Mouse (Mus musculus) midbrain, embryonic 11.5 days (tissue): Measurements from ENCODE around the gene Dnajc13. TPM values are rescaled to one million over a fixed set of nuclear protein-coding genes. Genes with fewer than 3 reads are reported as not detected.

Experiments
- ATAC-seq: fragments of 200-750 bp; cut with Nextera tagmentation; 2 replicates; pipeline ENCODE4 v1.8.0; 2017; ENCODE audit warnings: moderate TSS enrichment, moderate library complexity; ENCODE audit not compliant: low FRiP score
- DNase-seq: peaks from one replicate; pipeline ENCODE4 v3.0.0; 2015; ENCODE audit warnings: low spot score; ENCODE audit errors: missing footprints
- H3K27ac ChIP-seq: fragments of 300-500 bp; sonication (generic); 2 replicates; pipeline ENCODE4 v1.5.1; 2014; ENCODE audit warnings: low read depth, low read length
- H3K27me3 ChIP-seq: fragments of 300-500 bp; sonication (generic); 2 replicates; pipeline ENCODE4 v1.6.1; 2014; ENCODE audit warnings: mild to moderate bottlenecking, low read length, moderate library complexity, mixed read lengths; ENCODE audit not compliant: control insufficient read depth, insufficient read depth
- H3K36me3 ChIP-seq: fragments of 300-500 bp; sonication (generic); 2 replicates; pipeline ENCODE4 v1.6.1; 2014; ENCODE audit warnings: mild to moderate bottlenecking, low read length, moderate library complexity, mixed read lengths; ENCODE audit not compliant: control insufficient read depth, insufficient read depth
- H3K4me1 ChIP-seq: fragments of 300-500 bp; sonication (generic); 2 replicates; pipeline ENCODE4 v1.6.1; 2014; ENCODE audit warnings: low read length; ENCODE audit not compliant: control insufficient read depth, insufficient read depth
- H3K4me2 ChIP-seq: fragments of 300-500 bp; sonication (generic); 2 replicates; pipeline ENCODE4 v1.6.1; 2014; ENCODE audit warnings: mild to moderate bottlenecking, moderate library complexity
- H3K4me3 ChIP-seq: fragments of 300-500 bp; sonication (generic); 2 replicates; pipeline ENCODE4 v1.5.1; 2014; ENCODE audit warnings: low read depth, low read length
- H3K9ac ChIP-seq: fragments of 300-500 bp; sonication (generic); 2 replicates; pipeline ENCODE4 v1.6.1; 2014; ENCODE audit warnings: low read length
- H3K9me3 ChIP-seq: fragments of 300-500 bp; sonication (generic); 2 replicates; pipeline ENCODE4 v1.6.1; 2016; ENCODE audit warnings: low read length; ENCODE audit not compliant: control insufficient read depth
- WGBS: fragments of 180-500 bp; shearing (Covaris S2); extraction: QIAGEN DNeasy Blood & Tissue Kit; methylation state at CpG from one replicate; pipeline ENCODE4 v1.1.7; 2014; 5-methylcytosine and 5-hydroxymethylcytosine counted together
- polyA plus RNA-seq: library from polyadenylated mRNA; unstranded; fragments of >200 nt; fragmentation: Nextera tagmentation; extraction: Ambion mirVana; gene quantifications from 2 replicates; pipeline ENCODE4 v1.2.1, GENCODE M21; 2014

The Dnajc13 gene
- polyA plus RNA-seq, 1 experiment from 2014 or later = 22.9 TPM

DNA sequence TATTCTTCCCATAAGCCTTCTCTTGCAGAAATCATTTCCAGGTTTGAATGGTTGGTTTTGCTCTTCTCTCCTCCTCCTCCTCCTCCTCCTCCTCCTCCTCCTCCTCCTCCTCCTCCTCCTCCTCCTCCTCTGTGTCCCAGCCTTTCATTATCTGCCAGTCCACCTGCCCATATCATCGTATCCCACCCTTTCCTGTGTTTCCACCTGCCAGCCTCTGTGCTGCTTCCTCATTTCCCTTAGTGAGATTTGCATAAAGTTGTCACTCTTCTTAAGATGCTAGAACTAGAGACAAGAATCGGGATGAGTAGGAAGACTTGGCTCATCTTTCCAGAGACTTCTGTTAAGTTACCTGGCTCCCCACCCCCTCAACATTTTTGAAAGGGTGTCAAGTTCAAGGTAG is 1.8 kb upstream of the Dnajc13 start:
- Histone ChIP-seq H3K27me3 (no peaks in the 10 kb centered on the region), H3K9me3 (no peaks in the 10 kb centered on the region), H3K36me3 (no peaks in the 10 kb centered on the region), H3K9ac (no peak overlapping the region), H3K4me1 (peaks cover 7% of the 10 kb centered on the region), H3K27ac (no peak overlapping the region), H3K4me3 (no peak overlapping the region), H3K4me2 (no peak overlapping the region)
- DNase-seq (no peak), ATAC-seq (no peak)
- WGBS = 91% methylated on average over 2 of the region's 2 CpGs

- WGBS = under 1% methylated on average over 45 of the region's 46 CpGs
Measured at GRCm38 (mm10) chr9:104262016-104262762, 541 bp downstream of the Dnajc13 start.

DNA sequence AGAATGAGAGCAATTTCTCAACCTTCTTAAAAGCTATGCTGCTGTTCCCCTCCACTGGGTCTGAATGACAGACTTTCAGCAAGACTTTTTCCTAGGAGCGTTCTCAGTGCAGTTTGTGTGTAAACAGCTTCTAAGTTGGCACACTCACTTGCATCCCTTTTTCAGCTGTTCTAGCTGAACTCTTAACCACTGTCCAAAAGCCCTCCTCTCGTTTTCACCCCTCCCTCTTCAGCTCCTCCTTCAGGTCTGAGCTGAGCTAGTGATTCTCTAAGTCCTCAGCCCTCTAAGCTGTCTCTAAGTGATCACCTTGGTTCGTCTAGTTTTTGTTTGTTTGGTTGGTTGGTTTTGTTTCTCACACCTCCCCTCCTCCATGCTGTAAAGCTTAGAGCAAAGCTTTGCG is 2.4 kb downstream of the Dnajc13 start:
- Histone ChIP-seq H3K4me3 (no peak overlapping the region), H3K27ac (no peak overlapping the region), H3K27me3 (no peaks in the 10 kb centered on the region), H3K4me1 (peaks cover 7% of the 10 kb centered on the region), H3K36me3 (no peaks in the 10 kb centered on the region), H3K9me3 (no peaks in the 10 kb centered on the region), H3K9ac (no peak overlapping the region), H3K4me2 (no peak overlapping the region)
- ATAC-seq (no peak), DNase-seq (no peak)
- WGBS = 52% methylated on average over 4 of the region's 4 CpGs

More at GRCm38 (mm10) chr9:104262016-104262762, 541 bp downstream of the Dnajc13 start:
- no peaks in the 10 kb centered on the region for H3K27me3 ChIP-seq
- peak overlapping the region; percentile 91 for H3K9ac ChIP-seq
- H3K4me2 ChIP-seq = peak overlapping the region; percentile 81
- peak overlapping the region; percentile 96 for H3K4me3 ChIP-seq
- H3K27ac ChIP-seq = peak overlapping the region; percentile 70
- DNase-seq = peak; percentile 87
- ATAC-seq = peak; percentile 80
- H3K4me1 ChIP-seq = peaks cover 7% of the 10 kb centered on the region
- H3K9me3 ChIP-seq = no peaks in the 10 kb centered on the region
- no peaks in the 10 kb centered on the region for H3K36me3 ChIP-seq

DNA sequence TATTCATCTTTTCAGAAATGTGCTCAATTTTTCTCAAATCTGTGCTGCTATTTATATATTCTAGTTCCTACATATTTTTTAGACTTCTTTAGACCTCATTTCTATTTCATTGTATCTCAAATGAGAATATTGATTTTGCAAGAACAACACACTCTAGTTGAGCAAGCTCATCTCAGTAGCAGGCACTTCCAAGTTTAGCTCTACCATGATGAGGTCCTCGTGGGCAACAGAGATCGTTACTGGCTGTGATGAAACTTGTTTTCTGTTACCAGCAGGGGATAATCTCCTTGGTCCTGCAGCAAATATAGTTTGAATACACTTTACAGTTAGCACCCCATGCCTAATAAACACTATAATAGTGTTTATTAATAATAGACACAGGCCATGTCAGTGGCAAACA is 6.6 kb downstream of the Dnajc13 start:
- Histone ChIP-seq H3K9ac (no peak overlapping the region), H3K27ac (no peak overlapping the region), H3K9me3 (no peaks in the 10 kb centered on the region), H3K4me1 (peaks cover 2% of the 10 kb centered on the region; the same call in 1 of the 2 replicates), H3K4me3 (no peak overlapping the region), H3K36me3 (no peaks in the 10 kb centered on the region), H3K27me3 (no peaks in the 10 kb centered on the region), H3K4me2 (no peak overlapping the region)
- DNase-seq (no peak), ATAC-seq (no peak)
- 75% methylated on average over 2 of the region's 2 CpGs for WGBS

DNA sequence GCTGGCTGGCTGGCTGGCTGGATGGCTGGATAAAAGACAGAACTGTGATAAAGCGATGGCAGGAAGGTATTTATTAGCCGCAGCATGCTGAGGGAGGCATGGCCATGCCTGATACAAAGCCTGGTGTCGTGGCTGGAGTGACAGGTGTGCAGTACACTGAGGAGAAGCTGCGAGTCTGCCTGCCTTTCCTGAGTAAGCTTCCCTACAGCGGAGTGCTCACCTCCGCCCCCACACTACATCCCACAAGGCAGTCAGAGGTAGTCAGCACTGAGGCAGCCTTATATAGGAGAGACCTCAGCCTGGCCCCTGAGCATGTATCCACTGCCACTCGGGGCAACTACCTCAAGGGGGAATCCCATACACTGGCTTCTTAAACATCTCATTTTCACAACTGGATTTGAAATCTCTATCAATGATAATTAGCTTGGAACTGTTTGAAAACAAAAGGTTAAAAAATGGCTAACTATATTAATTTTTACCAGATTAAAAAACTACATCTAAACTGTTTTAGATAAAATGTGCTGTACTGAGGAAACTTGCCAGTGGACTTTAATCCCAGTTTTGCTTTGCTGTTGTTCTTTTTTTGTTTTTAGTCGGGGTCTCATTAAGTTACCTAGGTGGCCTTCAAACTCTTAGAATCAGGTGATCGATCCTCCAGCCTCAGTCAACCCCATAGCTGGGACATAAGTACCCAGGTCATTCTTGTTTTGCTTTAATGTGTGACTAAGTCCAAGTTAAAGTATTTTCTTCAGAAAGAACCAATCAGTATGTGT is 8.1 kb downstream of the Dnajc13 start:
- ATAC-seq (no peak), DNase-seq (no peak)
- 81% methylated on average over 9 of the region's 9 CpGs for WGBS
- H3K4me2 ChIP-seq = no peak overlapping the region
- H3K9ac ChIP-seq = no peak overlapping the region
- H3K36me3 ChIP-seq = no peaks in the 10 kb centered on the region
- no peak overlapping the region for H3K27ac ChIP-seq
- H3K4me1 ChIP-seq = no peaks in the 10 kb centered on the region; the same call in 1 of the 2 replicates
- no peaks in the 10 kb centered on the region for H3K9me3 ChIP-seq
- H3K4me3 ChIP-seq = no peak overlapping the region
- H3K27me3 ChIP-seq = no peaks in the 10 kb centered on the region

DNA sequence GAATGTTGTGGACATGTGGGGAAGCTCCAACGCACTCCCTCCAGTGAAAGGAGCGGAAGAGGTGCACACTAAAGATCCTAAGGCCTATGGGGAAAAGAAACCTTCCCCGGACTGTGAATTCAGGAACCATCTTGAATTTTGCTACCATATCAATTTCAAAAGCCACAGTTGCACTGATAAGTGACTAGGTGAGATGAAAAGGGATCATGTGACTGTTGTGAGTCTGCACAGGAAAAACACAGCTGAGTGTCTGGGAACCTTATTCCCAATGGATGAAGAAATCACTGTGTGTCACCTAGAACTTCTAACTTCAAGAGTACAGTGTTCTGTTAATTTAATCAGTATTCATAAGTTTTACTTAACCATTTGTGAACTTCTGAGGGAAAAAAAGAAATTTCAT is 10.1 kb downstream of the Dnajc13 start:
- no peak for DNase-seq
- H3K9ac ChIP-seq = no peak overlapping the region
- no peaks in the 10 kb centered on the region for H3K27me3 ChIP-seq
- H3K9me3 ChIP-seq = no peaks in the 10 kb centered on the region
- ATAC-seq = no peak
- no peaks in the 10 kb centered on the region; the same call in 1 of the 2 replicates for H3K4me1 ChIP-seq
- H3K36me3 ChIP-seq = no peaks in the 10 kb centered on the region
- WGBS = 96% methylated on average over 3 of the region's 3 CpGs
- H3K4me3 ChIP-seq = no peak overlapping the region
- no peak overlapping the region for H3K27ac ChIP-seq
- no peak overlapping the region for H3K4me2 ChIP-seq

GRCm38 (mm10) chr9:104251687-104252086 is 11.0 kb downstream of the Dnajc13 start:
- H3K9me3 ChIP-seq = no peaks in the 10 kb centered on the region

GRCm38 (mm10) chr9:104251111-104251510 is 11.6 kb downstream of the Dnajc13 start:
- no peaks in the 10 kb centered on the region for H3K4me1 ChIP-seq
- no peak overlapping the region for H3K27ac ChIP-seq
- DNase-seq = no peak
- H3K9ac ChIP-seq = no peak overlapping the region
- H3K4me3 ChIP-seq = no peak overlapping the region
- no peaks in the 10 kb centered on the region for H3K27me3 ChIP-seq
- no peak for ATAC-seq
- H3K9me3 ChIP-seq = no peaks in the 10 kb centered on the region
- H3K36me3 ChIP-seq = no peaks in the 10 kb centered on the region
- H3K4me2 ChIP-seq = no peak overlapping the region
- WGBS = 90% methylated on average over 8 of the region's 8 CpGs

More at GRCm38 (mm10) chr9:104251687-104252086, 11.0 kb downstream of the Dnajc13 start:
- Histone ChIP-seq H3K27me3 (no peaks in the 10 kb centered on the region), H3K36me3 (no peaks in the 10 kb centered on the region), H3K4me2 (no peak overlapping the region), H3K4me3 (no peak overlapping the region), H3K27ac (no peak overlapping the region), H3K4me1 (no peaks in the 10 kb centered on the region), H3K9ac (no peak overlapping the region)
- DNase-seq (no peak), ATAC-seq (no peak)
- 91% methylated on average over 4 of the region's 4 CpGs for WGBS

DNA sequence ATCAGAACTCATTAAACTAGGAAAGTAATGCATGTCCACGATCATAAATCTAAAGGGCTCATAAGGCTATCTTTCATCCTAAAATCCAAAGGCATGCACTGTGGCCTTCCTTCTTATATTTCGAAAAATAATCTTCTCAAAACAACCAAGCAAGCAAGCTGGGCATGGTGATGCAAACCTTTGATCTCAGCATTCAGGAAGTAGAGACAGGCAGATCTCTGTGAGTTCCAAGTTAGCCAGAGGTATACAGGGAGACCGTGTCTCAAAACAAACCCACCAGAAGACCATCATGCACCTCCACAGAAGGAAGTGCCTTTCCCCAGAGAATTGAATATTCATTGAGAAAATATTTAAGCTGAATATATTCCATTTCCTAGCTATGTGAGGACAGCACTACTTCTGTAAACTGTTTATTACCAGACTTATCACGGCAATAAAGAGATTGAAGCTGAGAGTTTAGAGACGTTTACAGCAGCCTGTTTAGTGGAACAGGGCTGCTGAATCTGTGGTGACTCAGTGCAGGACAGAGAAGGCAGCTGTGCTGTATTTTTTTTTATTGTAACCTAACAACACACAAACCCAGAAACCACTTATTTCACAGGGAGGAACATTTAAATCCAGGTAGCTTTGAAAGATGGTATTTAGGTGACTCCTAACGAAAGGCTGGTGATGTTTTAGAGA is 15.3 kb downstream of the Dnajc13 start:
- H3K4me3 ChIP-seq = no peak overlapping the region
- no peaks in the 10 kb centered on the region for H3K27me3 ChIP-seq
- 90% methylated on average over 6 of the region's 6 CpGs for WGBS

More for the DNA sequence above, 15.3 kb downstream of the Dnajc13 start:
- ATAC-seq (no peak), DNase-seq (no peak)
- Histone ChIP-seq H3K4me2 (no peak overlapping the region), H3K9ac (no peak overlapping the region), H3K27ac (no peak overlapping the region), H3K9me3 (no peaks in the 10 kb centered on the region), H3K4me1 (no peaks in the 10 kb centered on the region), H3K36me3 (no peaks in the 10 kb centered on the region)
